Mouse (Mus musculus) thymus, postnatal 10 days (tissue): ENCODE data around the gene Gab1.

Experiments
- DNase-seq, 2 experiments: peaks; one replicate each; pipeline ENCODE4 v3.0.0; 2021; ENCODE audit warnings: low spot score in 2 of 2

Gab1 gene

DNA sequence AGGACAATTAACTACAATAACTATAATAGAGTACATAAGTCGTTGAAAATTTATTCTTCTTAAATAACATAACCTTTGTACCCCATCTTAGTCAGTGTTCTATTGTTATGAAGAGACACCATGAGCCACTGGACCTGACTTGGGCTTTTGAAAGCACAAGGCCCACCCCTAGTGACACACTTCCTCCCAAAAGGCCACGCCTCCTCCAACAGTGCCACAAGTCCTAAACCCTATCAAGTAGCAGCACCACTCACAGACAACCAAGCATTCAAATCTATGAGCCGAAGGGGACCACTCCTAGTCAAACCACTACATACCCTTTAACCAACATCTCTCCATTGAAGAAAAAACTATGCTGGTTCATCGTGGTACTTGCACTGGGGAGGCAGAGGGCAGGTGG, 131.2 kb downstream of the Gab1 start:
- no peak for DNase-seq

DNA sequence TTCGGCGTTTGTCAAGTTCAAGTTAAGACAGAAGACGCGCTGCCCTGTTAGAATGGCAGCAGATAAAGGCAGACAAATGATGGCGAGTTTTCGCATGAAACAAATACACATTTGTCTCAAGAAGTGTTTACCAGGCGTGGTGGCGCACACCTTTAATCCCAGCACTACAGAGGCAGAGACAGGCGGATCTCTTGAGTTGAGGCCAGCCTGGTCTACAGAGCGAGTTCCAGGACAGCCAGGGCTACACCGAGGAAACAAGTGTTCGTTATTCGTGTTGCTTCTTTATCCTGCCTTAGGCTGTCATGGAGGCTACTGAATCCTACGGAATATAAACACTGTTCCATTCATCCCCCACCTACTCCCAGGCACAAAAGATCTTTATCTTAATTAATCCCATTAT, 140.4 kb downstream of the Gab1 start:
- DNase-seq: no peak

- peak; percentile 90 to 94 for DNase-seq
These were observed 141.0 kb downstream of the Gab1 start, which contains the start of gene Smarca5 for GRCm38 (mm10) chr8:80739155-80739924. Gene Smarca5, minus strand, starts transcription at chr8:80739497.

DNA sequence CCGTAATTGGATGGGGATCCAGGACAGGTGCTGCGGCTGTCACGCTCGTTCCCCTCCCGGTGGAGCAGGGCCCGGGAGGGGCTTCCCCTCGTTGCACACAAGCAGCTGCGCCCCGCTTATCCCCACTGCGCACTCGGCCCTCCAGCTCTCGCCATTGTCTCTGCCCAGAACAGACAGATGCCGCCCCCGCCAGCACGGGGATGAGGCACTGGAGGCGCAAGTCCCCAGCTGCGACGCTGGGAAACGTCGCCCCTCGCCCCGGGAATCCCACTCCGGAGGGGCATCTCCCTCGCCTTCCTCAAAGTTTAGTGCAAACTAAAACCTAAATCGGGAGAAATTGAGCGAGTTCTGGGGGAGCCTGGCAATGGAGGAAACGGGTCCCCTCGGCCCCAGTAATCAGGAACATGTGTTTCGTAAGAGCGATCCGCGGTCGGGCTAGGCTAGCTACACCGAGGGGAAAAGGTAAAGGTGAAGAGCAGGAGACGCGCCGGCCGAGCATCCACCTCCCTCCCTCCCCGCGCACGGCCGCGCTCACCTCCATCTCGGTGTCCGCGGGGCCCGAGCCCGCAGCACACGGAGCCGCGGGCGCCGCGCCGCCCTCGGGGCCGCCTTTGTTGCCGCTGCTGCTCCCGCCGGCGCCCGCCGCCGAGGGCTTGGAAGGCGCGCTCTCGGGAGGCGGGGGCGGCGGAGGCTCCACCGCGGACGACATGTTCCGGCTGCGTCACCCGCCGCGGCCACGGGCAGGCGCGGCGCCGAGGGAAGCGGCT, 141.7 kb downstream of the Gab1 start:
- peak; percentile 44 to 57 for DNase-seq

- peak; percentile 5 for DNase-seq
These were observed 142.3 kb downstream of the Gab1 start for GRCm38 (mm10) chr8:80738046-80738387.

DNA sequence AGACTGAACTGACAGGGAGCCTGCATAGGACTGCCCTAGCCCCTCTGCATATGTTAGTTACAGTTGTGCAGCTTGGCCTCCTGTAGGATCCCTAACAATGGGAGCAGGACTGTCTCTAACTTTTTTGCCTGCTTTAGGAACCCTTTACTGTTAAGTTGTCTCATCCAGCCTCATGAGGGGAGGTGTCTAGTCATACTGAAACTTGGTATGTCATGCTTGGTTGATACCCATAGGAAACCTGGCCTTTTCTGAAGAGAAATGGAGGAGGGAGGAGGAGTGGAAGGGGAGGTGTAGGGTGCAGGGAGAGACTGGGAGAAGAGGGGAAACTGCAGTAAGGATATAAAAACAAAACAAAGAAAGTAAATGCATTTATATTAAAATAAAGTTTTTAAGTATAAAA, 148.0 kb downstream of the Gab1 start:
- DNase-seq: no peak

DNA sequence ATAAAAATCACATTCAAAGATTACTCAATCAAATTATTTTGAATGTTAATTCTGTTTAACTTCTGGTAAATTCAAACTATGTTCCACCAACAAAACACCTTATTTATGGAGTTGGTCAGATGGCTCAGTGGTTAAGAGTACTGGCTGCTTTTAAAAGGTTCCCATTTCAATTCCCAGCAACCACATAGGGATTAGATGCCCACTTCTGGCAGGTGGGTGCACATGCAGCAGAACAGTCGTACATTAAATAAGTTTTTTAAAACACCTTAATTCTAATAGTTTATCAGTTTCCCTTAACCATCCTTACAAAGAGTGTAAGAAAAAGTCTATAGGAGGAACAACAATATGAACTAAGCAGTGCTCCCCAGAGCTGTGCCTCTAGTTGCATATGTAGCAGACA, 165.9 kb downstream of the Gab1 start:
- no peak for DNase-seq
